Mouse (Mus musculus) embryonic stem cell, embryonic (primary cell): Measurements from ENCODE around the gene Fam234b.

ENCODE experiments used
- CTCF ChIA-PET, 4 experiments: fragments of 300-600 bp in 2 of 4; fragments of 350-600 bp in 2 of 4; sonication (Branson Sonifier 250); formaldehyde crosslinking; loops; one replicate each; lab custom pipeline; 2022; ENCODE audit warnings: inconsistent platforms in 2 of 4; lab: Charles Lee
- POLR2A ChIA-PET, 4 experiments: fragments of 300-600 bp in 2 of 4; fragments of 350-600 bp in 2 of 4; sonication (Branson Sonifier 250); formaldehyde crosslinking; loops; one replicate each; lab custom pipeline; 2022; ENCODE audit warnings: antibody characterized with exemption in 4 of 4, inconsistent platforms in 1 of 4; lab: Charles Lee

Gene Fam234b

GRCm38 (mm10) chr6:135268392-135268791 is 70.6 kb downstream of the Fam234b start:
- POLR2A ChIA-PET = interaction anchor here in 1 of 4 experiments (0.6 kb wide), 1 partner anchor 63 kb away, joined by 3 read pairs; no protein-coding TSS in a partner anchor
- CTCF ChIA-PET = no interaction called here

GRCm38 (mm10) chr6:135269626-135270025 is 71.8 kb downstream of the Fam234b start:
- CTCF ChIA-PET = interaction anchor here in 3 of 4 experiments (0.6 to 0.7 kb wide), 3 partner anchors 73 to 979 kb away, joined by 3 to 6 read pairs (median 3); no protein-coding TSS in a partner anchor
- POLR2A ChIA-PET = interaction anchor here in 2 of 4 experiments (0.6 to 0.9 kb wide), 4 partner anchors 54 to 416 kb away, joined by 3 to 4 read pairs (median 4); no protein-coding TSS in a partner anchor

- POLR2A ChIA-PET = no interaction called here
- CTCF ChIA-PET = interaction anchor here in 1 of 4 experiments (0.6 kb wide), 1 partner anchor 272 kb away, joined by 3 read pairs; no protein-coding TSS in a partner anchor
Observed at GRCm38 (mm10) chr6:135271761-135272160, 74.0 kb downstream of the Fam234b start.

GRCm38 (mm10) chr6:135273066-135273465 is 75.3 kb downstream of the Fam234b start:
- ChIA-PET POLR2A (no interaction called here), CTCF (interaction anchor here in 1 of 4 experiments (0.5 kb wide), 1 partner anchor 23 kb away, joined by 4 read pairs; no protein-coding TSS in a partner anchor)

GRCm38 (mm10) chr6:135275231-135275630 is 77.5 kb downstream of the Fam234b start:
- CTCF ChIA-PET = no interaction called here

GRCm38 (mm10) chr6:135276474-135277295 is 78.9 kb downstream of the Fam234b start:
- CTCF ChIA-PET = no interaction called here
- POLR2A ChIA-PET = interaction anchor here in 1 of 4 experiments (1.3 kb wide), 1 partner anchor 93 kb away, joined by 3 read pairs; no protein-coding TSS in a partner anchor

More at GRCm38 (mm10) chr6:135275231-135275630, 77.5 kb downstream of the Fam234b start:
- POLR2A ChIA-PET = interaction anchor here in 1 of 4 experiments (0.6 kb wide), 1 partner anchor 90 kb away, joined by 9 read pairs; no protein-coding TSS in a partner anchor

GRCm38 (mm10) chr6:135278302-135278701 is 80.5 kb downstream of the Fam234b start:
- POLR2A ChIA-PET = interaction anchor here in 2 of 4 experiments (0.6 to 1.3 kb wide), 5 partner anchors 10 to 279 kb away, joined by 3 to 4 read pairs (median 3); no protein-coding TSS in a partner anchor

GRCm38 (mm10) chr6:135279286-135279685 is 81.5 kb downstream of the Fam234b start:
- ChIA-PET POLR2A (interaction anchor here in 3 of 4 experiments (0.6 to 1.8 kb wide), 5 partner anchors 9 to 45 kb away, joined by 3 to 5 read pairs (median 3); no protein-coding TSS in a partner anchor), CTCF (interaction anchor here in 2 of 4 experiments (0.7 to 1.1 kb wide), 3 partner anchors 13 to 200 kb away, joined by 3 read pairs; no protein-coding TSS in a partner anchor)

More at GRCm38 (mm10) chr6:135278302-135278701, 80.5 kb downstream of the Fam234b start:
- CTCF ChIA-PET = no interaction called here

GRCm38 (mm10) chr6:135279856-135280255 is 82.1 kb downstream of the Fam234b start:
- ChIA-PET POLR2A (interaction anchor here in 2 of 4 experiments (1.3 to 1.8 kb wide), 2 partner anchors 9 to 10 kb away, joined by 5 to 7 read pairs; no protein-coding TSS in a partner anchor), CTCF (interaction anchor here in 2 of 4 experiments (0.7 to 0.8 kb wide), 2 partner anchors 13 to 188 kb away, joined by 3 read pairs; no protein-coding TSS in a partner anchor)

GRCm38 (mm10) chr6:135292391-135292790 is 94.6 kb downstream of the Fam234b start:
- ChIA-PET CTCF (no interaction called here), POLR2A (no interaction called here)

GRCm38 (mm10) chr6:135294150-135294549 is 96.4 kb downstream of the Fam234b start:
- POLR2A ChIA-PET = interaction anchor here in 1 of 4 experiments (1.0 kb wide), 1 partner anchor 15 kb away, joined by 3 read pairs; no protein-coding TSS in a partner anchor

More at GRCm38 (mm10) chr6:135294150-135294549, 96.4 kb downstream of the Fam234b start:
- CTCF ChIA-PET = no interaction called here
